Mouse (Mus musculus): Measurements from ENCODE around the gene Ppp1r14c.

DNA sequence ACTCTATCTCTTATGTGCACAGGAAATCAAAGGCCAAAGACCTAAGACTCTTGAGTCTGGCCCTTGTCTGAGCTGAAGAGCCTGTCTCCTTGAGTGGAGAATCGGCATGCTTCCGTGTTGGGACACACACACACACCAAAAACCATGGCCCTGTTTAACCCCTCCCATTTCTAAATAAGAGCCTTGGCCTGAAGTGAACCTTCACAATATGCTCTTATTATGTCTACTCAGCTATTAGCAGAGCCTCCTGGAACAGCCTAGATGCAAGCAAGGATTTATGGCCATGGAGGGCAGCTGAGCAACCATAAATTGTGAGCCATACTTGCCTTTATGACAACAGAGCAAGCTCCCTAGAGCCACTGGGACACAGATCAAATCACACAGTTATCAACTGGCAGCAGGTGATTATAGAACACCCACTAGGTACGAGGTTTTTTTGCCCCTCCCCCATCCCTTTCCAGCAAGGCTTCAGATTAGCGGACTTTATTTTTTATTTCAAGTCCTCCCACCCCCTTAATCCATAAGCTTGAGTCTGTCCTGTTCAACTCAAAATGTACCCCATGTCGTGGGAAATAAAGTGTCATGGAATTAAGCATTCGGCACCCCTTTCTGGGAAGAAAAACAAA is 42.3 kb downstream of the Ppp1r14c start:
- TF ChIP-seq POLR2A (IDR thresholded peaks at IDR 0.05; ENCODE audit: extremely low read depth, insufficient read depth, low read length) (no peak), CTCF (IDR thresholded peaks at IDR 0.05; ENCODE audit: extremely low read depth, insufficient read depth, low read length) (no peak)

Data from cortical plate, adult 2 months (tissue).